Mouse (Mus musculus) heart, adult 2 months (tissue): ENCODE measurements around the gene Dmpk.

Source experiments
- CTCF ChIP-seq: fragments of 200-600 bp; IDR thresholded peaks from 2 replicates; pipeline ENCODE4 v1.8.1; 2022; ENCODE audit warnings: antibody characterized with exemption, mild to moderate bottlenecking, moderate library complexity
- POLR2A ChIP-seq: fragments of 200-500 bp; IDR thresholded peaks from 2 replicates; pipeline ENCODE4 v1.6.1; 2011; ENCODE audit warnings: mild to moderate bottlenecking, low read depth, low read length, control low read depth; ENCODE audit not compliant: insufficient read depth

- TF ChIP-seq CTCF (no peak), POLR2A (no peak)
Observed at GRCm38 (mm10) chr7:19109565-19109964, 25.9 kb downstream of the Dmpk start.
